Mouse (Mus musculus) layer of hippocampus, adult 9-11 months (tissue): Measurements from ENCODE around the gene Mrps7.
"Not testable (repeated sequence)": the region's sequence is repeated elsewhere in the genome, so short reads cannot be mapped to it uniquely, and the experiment has no call there.

Experiments used
- DNase-seq: peaks from one replicate; pipeline ENCODE4 v3.0.0; 2022

Gene Mrps7

GRCm38 (mm10) chr11:115629734-115630531, 26.2 kb downstream of the Mrps7 start:
- DNase-seq = no peak

DNA sequence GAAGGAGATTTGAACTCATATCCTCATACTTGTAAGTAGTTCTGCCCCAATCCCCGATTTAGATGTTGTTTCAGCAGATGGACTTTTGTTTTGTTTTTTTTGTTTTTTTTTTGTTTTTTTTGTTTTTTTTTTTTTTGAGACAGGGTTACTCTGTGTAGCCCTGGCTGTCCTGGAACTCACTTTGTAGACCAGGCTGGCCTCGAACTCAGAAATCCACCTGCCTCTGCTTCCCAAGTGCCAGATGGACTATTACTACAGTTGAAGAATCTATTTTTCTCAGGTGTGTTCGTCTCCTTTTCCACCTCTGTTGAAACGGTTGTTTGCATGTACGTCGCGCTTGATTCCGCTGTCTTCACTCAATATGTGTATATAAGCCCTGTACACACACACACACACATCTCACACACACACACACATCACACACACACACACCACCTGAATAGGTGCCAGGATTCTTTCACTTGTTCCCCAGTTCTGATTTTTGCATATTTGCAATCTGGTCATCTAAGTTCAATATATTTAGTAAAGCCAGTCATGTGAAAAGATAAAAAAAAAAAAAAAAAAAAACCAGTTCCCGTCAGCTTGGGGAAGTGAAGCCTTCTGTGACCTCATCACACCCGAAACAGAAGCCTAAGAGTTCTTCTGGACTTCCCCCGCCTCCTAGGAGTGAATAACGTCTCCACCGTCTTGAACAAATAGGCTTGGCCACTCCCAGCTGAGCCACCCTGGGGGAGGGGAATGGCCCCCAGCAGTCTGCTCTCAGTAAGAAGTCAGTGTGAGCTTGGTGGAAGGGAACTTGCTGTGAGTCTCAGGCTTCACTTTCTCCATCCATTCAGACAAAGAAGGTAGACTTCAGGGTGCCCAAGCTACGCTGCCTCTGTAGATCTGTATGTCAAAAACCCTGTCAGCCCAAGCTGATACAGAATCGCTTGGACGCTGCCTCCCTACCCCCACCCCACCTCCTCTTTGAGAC, 27.1 kb downstream of the Mrps7 start:
- DNase-seq = peak; percentile 88

DNA sequence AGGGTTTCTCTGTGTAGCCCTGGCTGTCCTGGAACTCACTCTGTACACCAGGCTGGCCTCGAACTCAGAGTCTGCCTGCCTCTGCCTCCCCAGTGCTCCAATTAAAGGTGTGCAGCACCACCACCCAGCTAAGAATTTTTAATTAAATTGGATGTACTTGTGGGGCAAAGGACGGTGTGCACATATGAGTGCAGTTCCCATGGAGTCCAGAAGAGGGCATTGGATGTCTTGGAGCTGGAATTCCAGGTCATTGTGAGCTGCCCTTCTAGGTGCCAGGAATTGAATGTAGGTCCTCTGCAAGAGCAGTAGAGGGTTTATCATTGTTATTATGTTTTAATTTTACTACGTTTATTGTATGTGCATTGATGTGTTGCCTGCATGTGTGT, 27.8 kb downstream of the Mrps7 start:
- DNase-seq = no peak

- no peak for DNase-seq
Measured at GRCm38 (mm10) chr11:115632247-115632646, 28.5 kb downstream of the Mrps7 start.

GRCm38 (mm10) chr11:115632862-115633261, 29.1 kb downstream of the Mrps7 start:
- no peak for DNase-seq

GRCm38 (mm10) chr11:115634109-115634508, 30.4 kb downstream of the Mrps7 start:
- DNase-seq = no peak

GRCm38 (mm10) chr11:115635041-115635440, 31.3 kb downstream of the Mrps7 start:
- DNase-seq = no peak

GRCm38 (mm10) chr11:115635484-115635883, 31.8 kb downstream of the Mrps7 start:
- DNase-seq = no peak

- no peak for DNase-seq
Measured at GRCm38 (mm10) chr11:115636960-115637359, 33.2 kb downstream of the Mrps7 start.

GRCm38 (mm10) chr11:115638498-115639409, 35.0 kb downstream of the Mrps7 start:
- no peak for DNase-seq

GRCm38 (mm10) chr11:115639540-115639939, 35.8 kb downstream of the Mrps7 start:
- no peak for DNase-seq

DNA sequence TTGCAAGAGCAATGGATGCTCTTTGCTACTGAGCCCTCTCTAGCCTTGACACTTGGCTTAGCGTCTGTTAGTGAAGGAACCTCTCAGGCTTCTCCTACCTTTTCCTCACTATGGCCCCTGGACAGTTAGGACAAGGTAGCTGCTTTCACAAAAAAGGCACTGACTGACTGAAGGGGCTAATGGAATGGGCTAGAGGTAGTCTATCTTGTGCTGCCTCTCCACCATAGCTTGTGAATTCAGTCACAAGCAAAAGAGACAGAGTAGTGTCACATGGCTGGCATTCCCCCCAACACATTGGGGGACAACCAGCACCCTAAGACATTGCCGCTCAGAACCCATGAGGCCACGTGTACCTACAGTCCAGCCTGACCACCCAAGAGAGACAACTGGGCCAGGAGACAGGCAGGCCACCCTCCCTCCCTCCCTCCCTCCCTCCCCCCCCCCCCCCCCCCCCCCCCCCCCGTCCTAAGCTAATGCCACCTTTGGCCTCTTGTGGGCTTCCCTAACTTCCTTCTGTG, 36.6 kb downstream of the Mrps7 start:
- no peak for DNase-seq

- no peak for DNase-seq
Measured at GRCm38 (mm10) chr11:115640978-115641663, 37.4 kb downstream of the Mrps7 start.

- no peak for DNase-seq
Measured at GRCm38 (mm10) chr11:115641664-115642036, 37.9 kb downstream of the Mrps7 start.

DNA sequence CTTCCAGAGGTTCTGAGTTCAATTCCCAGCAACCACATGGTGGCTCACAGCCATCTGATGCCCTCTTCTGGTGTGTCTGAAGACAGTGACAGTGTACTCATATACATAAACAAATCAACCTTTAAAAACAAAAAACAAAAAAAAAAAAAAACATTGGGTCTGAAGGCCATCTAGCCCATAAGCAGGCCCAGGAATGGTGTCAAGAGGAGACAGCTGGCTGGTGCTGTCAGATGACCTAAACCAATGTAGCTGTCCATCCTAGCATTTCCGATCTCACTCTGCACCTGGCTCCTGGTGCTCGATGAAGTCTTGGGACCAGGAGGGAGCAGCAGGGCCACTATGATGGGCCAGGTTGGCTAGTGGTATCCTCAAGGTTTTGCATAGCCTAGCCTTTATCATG, 39.0 kb downstream of the Mrps7 start:
- no peak for DNase-seq

DNA sequence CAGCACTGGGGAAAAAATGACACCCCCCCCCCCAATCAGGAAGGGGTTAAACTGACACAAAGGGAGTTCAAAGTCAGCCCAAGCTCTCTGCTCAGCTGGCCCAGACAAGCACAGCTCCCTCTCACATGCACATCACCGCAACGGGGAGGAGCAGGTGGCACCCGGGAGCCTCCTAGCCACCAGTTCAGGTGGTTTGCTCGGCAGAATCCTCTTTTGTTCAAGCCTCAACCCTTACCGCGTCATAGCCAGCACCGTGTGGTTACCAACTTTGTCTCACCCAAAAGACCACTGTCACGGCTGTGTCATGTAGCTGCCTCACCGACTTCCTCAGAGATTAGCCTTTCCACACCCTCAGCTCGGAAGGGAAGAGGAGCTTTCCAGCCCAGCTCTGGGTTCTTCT, 39.5 kb downstream of the Mrps7 start:
- DNase-seq = no peak

GRCm38 (mm10) chr11:115644308-115644707, 40.6 kb downstream of the Mrps7 start:
- DNase-seq = no peak

DNA sequence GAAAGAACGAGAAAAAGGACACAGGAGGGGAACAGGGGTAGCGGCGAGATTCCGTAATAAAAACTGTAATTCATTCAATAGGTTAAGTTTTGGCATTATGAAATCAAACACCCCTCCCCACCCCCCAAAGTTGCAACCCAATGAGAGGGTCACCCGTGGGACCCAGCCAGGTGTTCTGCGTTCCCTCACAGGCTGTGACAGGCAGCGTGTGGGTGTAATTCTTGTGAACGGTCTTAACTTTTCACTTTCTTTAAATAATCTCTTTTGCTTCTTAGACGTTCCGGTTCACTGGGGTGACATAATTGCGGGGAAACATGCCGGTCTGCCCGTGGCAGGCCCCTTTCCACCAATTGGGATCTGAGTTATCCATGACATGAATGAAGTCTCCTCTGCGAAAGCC, 41.8 kb downstream of the Mrps7 start:
- DNase-seq = not testable (repeated sequence)

DNA sequence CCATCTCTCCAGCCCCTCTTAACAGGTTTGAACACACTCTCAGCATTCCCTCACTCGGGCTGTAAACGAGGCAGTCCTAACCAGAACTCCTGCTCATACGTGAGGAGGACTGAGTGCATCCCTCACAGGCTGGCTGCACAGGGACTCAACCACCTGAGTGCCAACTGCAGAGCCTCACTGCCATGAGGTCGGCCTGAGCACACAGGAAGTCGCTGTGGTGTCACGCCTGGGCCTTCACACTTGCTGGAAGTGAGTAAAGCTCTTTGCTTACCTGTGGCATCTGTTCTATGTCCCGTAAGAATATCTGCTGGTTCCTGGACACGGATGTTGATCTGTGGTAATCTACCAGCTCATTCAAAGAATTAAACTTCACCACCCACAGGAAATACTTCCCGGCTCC, 42.7 kb downstream of the Mrps7 start:
- DNase-seq = no peak

GRCm38 (mm10) chr11:115647459-115647858, 43.7 kb downstream of the Mrps7 start:
- DNase-seq = peak; percentile 69

GRCm38 (mm10) chr11:115649706-115650105, 46.0 kb downstream of the Mrps7 start:
- peak; percentile 70 for DNase-seq

DNA sequence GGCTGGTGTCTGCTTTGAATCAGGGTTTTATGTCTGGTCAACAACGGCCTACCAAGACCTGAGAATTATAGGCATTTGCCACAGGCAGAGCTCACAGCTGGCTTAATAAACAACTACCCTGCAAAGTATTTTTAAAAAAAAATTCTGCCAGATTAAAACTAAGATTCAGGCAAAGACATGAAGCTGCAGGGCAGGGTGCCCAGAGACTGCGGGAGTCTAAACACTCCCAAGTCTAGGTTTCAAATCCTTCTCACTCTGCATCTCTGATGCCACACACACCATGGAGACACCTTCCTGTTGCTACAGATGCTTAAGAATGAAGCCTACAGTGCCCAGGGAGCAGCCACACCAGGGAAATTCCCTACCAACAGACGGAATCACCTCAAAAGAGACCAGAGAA, 48.0 kb downstream of the Mrps7 start:
- no peak for DNase-seq
